Mouse (Mus musculus): Measurements from ENCODE around the gene Ubxn6. TPM values are rescaled to one million over a fixed set of nuclear protein-coding genes. Genes with fewer than 3 reads are reported as not detected.
A peak's percentile ranks its signal among the peaks of the same experiment; 100 is the strongest.
"Not testable (repeated sequence)": the region's sequence is repeated elsewhere in the genome, so short reads cannot be mapped to it uniquely, and the experiment has no call there.

Gene Ubxn6
- polyA plus RNA-seq, 1 experiment from 2014 or later, result 60.4 TPM

- H3K4me1 ChIP-seq (ENCODE audit: insufficient read depth, low read depth, low read length); H3K9ac ChIP-seq (replicated peaks; ENCODE audit: low read depth); ATAC-seq; H3K9me3 ChIP-seq (ENCODE audit: low read length); H3K4me2 ChIP-seq (replicated peaks; ENCODE audit: low read depth, low read length); H3K27me3 ChIP-seq (replicated peaks; ENCODE audit: insufficient read depth, low read length); H3K4me3 ChIP-seq (ENCODE audit: low read depth, low read length); H3K27ac ChIP-seq (ENCODE audit: low read length); DNase-seq (ENCODE audit: low spot score): not testable (repeated sequence)
- 84% methylated on average over 5 of the region's 6 CpGs for WGBS
- peak; percentile 25 for TF ChIP-seq CTCF (IDR thresholded peaks at IDR 0.05)
- peaks cover 38% of the 10 kb centered on the region for H3K36me3 ChIP-seq (ENCODE audit: insufficient read depth, low read length)
Measured at GRCm38 (mm10) chr17:56065715-56066114, 9.1 kb downstream of the Ubxn6 start.

- H3K4me3 ChIP-seq (ENCODE audit: low read depth, low read length), result no peak overlapping the region
- TF ChIP-seq EP300 (IDR thresholded peaks at IDR 0.05), result no peak
- TF ChIP-seq CTCF (IDR thresholded peaks at IDR 0.05), result no peak
- no peak overlapping the region for H3K27ac ChIP-seq (ENCODE audit: low read length)
- WGBS, result 91% methylated on average over 7 of the region's 7 CpGs
- no peaks in the 10 kb centered on the region for H3K4me1 ChIP-seq (ENCODE audit: insufficient read depth, low read depth, low read length)
- ATAC-seq (no peak), DNase-seq (ENCODE audit: low spot score) (no peak)
- H3K36me3 ChIP-seq (ENCODE audit: insufficient read depth, low read length), result peaks cover 15% of the 10 kb centered on the region; the same call in 1 of the 2 replicates
- no peaks in the 10 kb centered on the region for H3K27me3 ChIP-seq (replicated peaks; ENCODE audit: insufficient read depth, low read length)
- H3K9ac ChIP-seq (replicated peaks; ENCODE audit: low read depth), result no peak overlapping the region
- no peak overlapping the region for H3K4me2 ChIP-seq (replicated peaks; ENCODE audit: low read depth, low read length)
- H3K9me3 ChIP-seq (ENCODE audit: low read length), result no peaks in the 10 kb centered on the region
Measured at GRCm38 (mm10) chr17:56062081-56062480, 12.7 kb downstream of the Ubxn6 start.

- H3K27me3 ChIP-seq (replicated peaks; ENCODE audit: insufficient read depth, low read length), result no peaks in the 10 kb centered on the region
- no peak overlapping the region for H3K27ac ChIP-seq (ENCODE audit: low read length)
- no peak overlapping the region for H3K9ac ChIP-seq (replicated peaks; ENCODE audit: low read depth)
- H3K36me3 ChIP-seq (ENCODE audit: insufficient read depth, low read length), result 0 out of 2 replicates have a peak, but pooled peaks cover 6% of the 10 kb centered on the region
- H3K4me3 ChIP-seq (ENCODE audit: low read depth, low read length), result no peak overlapping the region
- no peak for TF ChIP-seq EP300 (IDR thresholded peaks at IDR 0.05)
- no peak for TF ChIP-seq CTCF (IDR thresholded peaks at IDR 0.05)
- 81% methylated on average over 11 of the region's 11 CpGs for WGBS
- ATAC-seq (no peak), DNase-seq (ENCODE audit: low spot score) (no peak)
- H3K9me3 ChIP-seq (ENCODE audit: low read length), result no peaks in the 10 kb centered on the region
- H3K4me1 ChIP-seq (ENCODE audit: insufficient read depth, low read depth, low read length), result no peaks in the 10 kb centered on the region
- H3K4me2 ChIP-seq (replicated peaks; ENCODE audit: low read depth, low read length), result no peak overlapping the region
Measured at GRCm38 (mm10) chr17:56057381-56058120, 17.3 kb downstream of the Ubxn6 start.

- no peak for DNase-seq (ENCODE audit: low spot score)
Measured at GRCm38 (mm10) chr17:56055945-56056678, 18.7 kb downstream of the Ubxn6 start.

GRCm38 (mm10) chr17:56054938-56055337, 19.9 kb downstream of the Ubxn6 start:
- H3K9me3 ChIP-seq (ENCODE audit: low read length), result no peaks in the 10 kb centered on the region
- DNase-seq (ENCODE audit: low spot score), result no peak
- H3K9ac ChIP-seq (replicated peaks; ENCODE audit: low read depth), result no peak overlapping the region
- TF ChIP-seq EP300 (IDR thresholded peaks at IDR 0.05) (no peak), CTCF (IDR thresholded peaks at IDR 0.05) (no peak)
- H3K27me3 ChIP-seq (replicated peaks; ENCODE audit: insufficient read depth, low read length), result no peaks in the 10 kb centered on the region
- no peak for ATAC-seq
- H3K36me3 ChIP-seq (ENCODE audit: insufficient read depth, low read length), result peaks cover 5% of the 10 kb centered on the region
- no peak overlapping the region for H3K27ac ChIP-seq (ENCODE audit: low read length)
- no peak overlapping the region for H3K4me2 ChIP-seq (replicated peaks; ENCODE audit: low read depth, low read length)
- H3K4me1 ChIP-seq (ENCODE audit: insufficient read depth, low read depth, low read length), result no peaks in the 10 kb centered on the region
- H3K4me3 ChIP-seq (ENCODE audit: low read depth, low read length), result no peak overlapping the region

More at GRCm38 (mm10) chr17:56055945-56056678, 18.7 kb downstream of the Ubxn6 start:
- Histone ChIP-seq H3K27ac (ENCODE audit: low read length) (no peak overlapping the region), H3K36me3 (ENCODE audit: insufficient read depth, low read length) (peaks cover 5% of the 10 kb centered on the region), H3K4me1 (ENCODE audit: insufficient read depth, low read depth, low read length) (no peaks in the 10 kb centered on the region), H3K4me2 (replicated peaks; ENCODE audit: low read depth, low read length) (no peak overlapping the region), H3K9ac (replicated peaks; ENCODE audit: low read depth) (no peak overlapping the region), H3K27me3 (replicated peaks; ENCODE audit: insufficient read depth, low read length) (no peaks in the 10 kb centered on the region), H3K9me3 (ENCODE audit: low read length) (no peaks in the 10 kb centered on the region), H3K4me3 (ENCODE audit: low read depth, low read length) (no peak overlapping the region)
- TF ChIP-seq CTCF (IDR thresholded peaks at IDR 0.05), result no peak
- no peak for TF ChIP-seq EP300 (IDR thresholded peaks at IDR 0.05)
- ATAC-seq, result no peak
- 70% methylated on average over 4 of the region's 4 CpGs for WGBS

- no peak overlapping the region for H3K4me3 ChIP-seq (ENCODE audit: low read depth, low read length)
- 62% methylated on average over 5 of the region's 5 CpGs for WGBS
- no peaks in the 10 kb centered on the region for H3K27me3 ChIP-seq (replicated peaks; ENCODE audit: insufficient read depth, low read length)
- TF ChIP-seq CTCF (IDR thresholded peaks at IDR 0.05) (no peak), EP300 (IDR thresholded peaks at IDR 0.05) (no peak)
- no peak for DNase-seq (ENCODE audit: low spot score)
- H3K9me3 ChIP-seq (ENCODE audit: low read length), result no peaks in the 10 kb centered on the region
- ATAC-seq, result no peak
- H3K27ac ChIP-seq (ENCODE audit: low read length), result no peak overlapping the region
- no peak overlapping the region for H3K4me2 ChIP-seq (replicated peaks; ENCODE audit: low read depth, low read length)
- H3K9ac ChIP-seq (replicated peaks; ENCODE audit: low read depth), result no peak overlapping the region
- H3K4me1 ChIP-seq (ENCODE audit: insufficient read depth, low read depth, low read length), result no peaks in the 10 kb centered on the region
- H3K36me3 ChIP-seq (ENCODE audit: insufficient read depth, low read length), result peaks cover 14% of the 10 kb centered on the region
Measured at GRCm38 (mm10) chr17:56051369-56051768, 23.5 kb downstream of the Ubxn6 start.

Data from lung, postnatal 0 days (tissue).